27 mouse cellular contexts compared by ENCODE assay signal in the genomic region with DNA sequence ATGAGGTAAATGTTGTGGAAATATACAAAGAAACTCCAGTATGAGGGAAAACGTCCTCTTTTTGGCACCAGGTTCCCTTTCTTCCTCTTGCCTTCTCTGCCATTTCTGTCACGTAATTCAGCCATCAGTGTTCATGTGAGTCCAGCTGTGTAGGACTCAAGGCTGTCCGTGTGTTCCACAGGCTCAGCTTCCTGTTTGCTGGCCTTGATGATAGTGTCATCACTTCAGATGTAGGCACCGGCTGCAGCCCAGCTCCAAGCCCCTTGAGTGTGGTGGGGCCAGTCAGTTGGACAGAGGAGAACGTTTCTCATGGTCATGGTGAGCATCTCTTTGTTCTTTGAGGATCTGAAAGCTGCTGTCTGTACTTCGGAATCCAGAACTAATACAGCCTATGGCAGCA.
"Had no signal": no experiment of that assay in that cellular context is flagged by ENCODE, and none has a peak within 500 bp of the region (broad histone marks: within the 10 kb centered on the region; RNA-seq: fewer than 3 reads in every experiment).

No protein-coding gene starts in this region.

- H3K4me3 ChIP-seq: heart, embryonic 13.5 days; heart, embryonic 15.5 days; hindbrain, embryonic 13.5 days; hindbrain, embryonic 15.5 days; kidney, embryonic 15.5 days; limb, embryonic 10.5 days; limb, embryonic 12.5 days; liver, embryonic 13.5 days; liver, embryonic 15.5 days had no signal

- H3K4me2 ChIP-seq: heart, embryonic 11.5 days; heart, embryonic 13.5 days; heart, embryonic 15.5 days; hindbrain, embryonic 13.5 days; hindbrain, embryonic 15.5 days; kidney, embryonic 15.5 days; limb, embryonic 12.5 days; liver, embryonic 11.5 days; liver, embryonic 13.5 days; liver, embryonic 15.5 days had no signal

- DNase-seq: gastrocnemius, postnatal 10 days; gastrocnemius, postnatal 25 days; heart, adult 18-20 months; heart, postnatal 14 days; heart, postnatal 36 days; kidney, adult 11 months; kidney, adult 2 months; kidney, adult 9 months; kidney, postnatal 14 days; kidney, postnatal 36 days; layer of hippocampus, adult 9-11 months; layer of hippocampus, postnatal 36 days; liver; liver, embryonic 13.5 days had no signal

- H3K9ac ChIP-seq: heart, embryonic 13.5 days; heart, embryonic 15.5 days; hindbrain, embryonic 13.5 days; hindbrain, embryonic 15.5 days; kidney, embryonic 15.5 days; limb, embryonic 12.5 days; liver, embryonic 13.5 days; liver, embryonic 15.5 days had no signal

- ATAC-seq: hindbrain, postnatal 0 days; intestine, embryonic 16.5 days had no signal

- H3K9me3 ChIP-seq: heart, embryonic 13.5 days; heart, embryonic 15.5 days; hindbrain, embryonic 13.5 days; hindbrain, embryonic 15.5 days; kidney, embryonic 15.5 days; limb, embryonic 10.5 days; limb, embryonic 12.5 days; liver, embryonic 13.5 days; liver, embryonic 15.5 days had no signal

- H3K36me3 ChIP-seq: heart, embryonic 13.5 days; heart, embryonic 15.5 days; hindbrain, embryonic 13.5 days; hindbrain, embryonic 15.5 days; kidney, embryonic 15.5 days; liver, embryonic 15.5 days had no signal

- H3K27ac ChIP-seq: heart, embryonic 13.5 days; heart, embryonic 15.5 days; hindbrain, embryonic 13.5 days; hindbrain, embryonic 15.5 days; hindbrain, postnatal 0 days; kidney, embryonic 15.5 days; kidney, postnatal 0 days; limb, embryonic 12.5 days; liver, embryonic 13.5 days; liver, embryonic 15.5 days had no signal

- H3K27me3 ChIP-seq: heart, embryonic 15.5 days; hindbrain, embryonic 13.5 days; hindbrain, embryonic 15.5 days; kidney, embryonic 15.5 days; limb, embryonic 12.5 days; liver, embryonic 13.5 days; liver, embryonic 15.5 days had no signal
